Mouse (Mus musculus) liver, embryonic 11.5 days (tissue): ENCODE measurements around the gene Gjd3. TPM values are rescaled to one million over a fixed set of nuclear protein-coding genes. Genes with fewer than 3 reads are reported as not detected.
"Not testable (repeated sequence)": the region's sequence is repeated elsewhere in the genome, so short reads cannot be mapped to it uniquely, and the experiment has no call there.

Experiments
- ATAC-seq: fragments of 200-750 bp; cut with Nextera tagmentation; replicated peaks from 2 replicates; pipeline ENCODE4 v1.8.0; 2017; ENCODE audit warnings: moderate number of reproducible peaks, mild to moderate bottlenecking, moderate TSS enrichment, moderate library complexity; ENCODE audit not compliant: low FRiP score
- DNase-seq: peaks from one replicate; pipeline ENCODE4 v3.0.0-alpha.2; 2017; ENCODE audit warnings: low spot score
- H3K27ac ChIP-seq: fragments of 300-500 bp; sonication (generic); 2 replicates; pipeline ENCODE4 v1.5.1; 2014; ENCODE audit warnings: mild to moderate bottlenecking, low read depth, low read length, control low read depth
- H3K27me3 ChIP-seq: fragments of 300-500 bp; sonication (generic); replicated peaks from 2 replicates; pipeline ENCODE4 v1.6.1; 2014; ENCODE audit warnings: low read length, mixed read lengths; ENCODE audit not compliant: control insufficient read depth, insufficient read depth
- H3K36me3 ChIP-seq: fragments of 300-500 bp; sonication (generic); 2 replicates; pipeline ENCODE4 v1.6.1; 2014; ENCODE audit warnings: mild to moderate bottlenecking, low read length, moderate library complexity, mixed read lengths; ENCODE audit not compliant: control insufficient read depth, insufficient read depth
- H3K4me1 ChIP-seq: fragments of 300-500 bp; sonication (generic); replicated peaks from 2 replicates; pipeline ENCODE4 v1.6.1; 2014; ENCODE audit warnings: low read length, mixed read lengths; ENCODE audit not compliant: control insufficient read depth, insufficient read depth
- H3K4me2 ChIP-seq: fragments of 300-500 bp; sonication (generic); 2 replicates; pipeline ENCODE4 v1.6.1; 2014; ENCODE audit warnings: mild to moderate bottlenecking, control low read depth, moderate library complexity
- H3K4me3 ChIP-seq: fragments of 300-500 bp; sonication (generic); 2 replicates; pipeline ENCODE4 v1.5.1; 2014; ENCODE audit warnings: low read depth, low read length, control low read depth
- H3K9ac ChIP-seq: fragments of 300-500 bp; sonication (generic); 2 replicates; pipeline ENCODE4 v1.6.1; 2014; ENCODE audit warnings: low read depth, low read length, control low read depth
- H3K9me3 ChIP-seq: fragments of 300-500 bp; sonication (generic); 2 replicates; pipeline ENCODE4 v1.6.1; 2016; ENCODE audit warnings: low read length, inconsistent platforms, mixed read lengths; ENCODE audit not compliant: control insufficient read depth
- WGBS: fragments of 180-500 bp; shearing (Covaris S2); extraction: QIAGEN DNeasy Blood & Tissue Kit; methylation state at CpG from one replicate; pipeline ENCODE4 v1.1.7; 2014; 5-methylcytosine and 5-hydroxymethylcytosine counted together
- polyA plus RNA-seq: library from polyadenylated mRNA; unstranded; fragments of >200 nt; fragmentation: Nextera tagmentation; extraction: Ambion mirVana; gene quantifications from 2 replicates; pipeline ENCODE4 v1.2.1, GENCODE M21; 2014

Gene Gjd3
- polyA plus RNA-seq, 1 experiment from 2014 or later = 0.21 TPM

DNA sequence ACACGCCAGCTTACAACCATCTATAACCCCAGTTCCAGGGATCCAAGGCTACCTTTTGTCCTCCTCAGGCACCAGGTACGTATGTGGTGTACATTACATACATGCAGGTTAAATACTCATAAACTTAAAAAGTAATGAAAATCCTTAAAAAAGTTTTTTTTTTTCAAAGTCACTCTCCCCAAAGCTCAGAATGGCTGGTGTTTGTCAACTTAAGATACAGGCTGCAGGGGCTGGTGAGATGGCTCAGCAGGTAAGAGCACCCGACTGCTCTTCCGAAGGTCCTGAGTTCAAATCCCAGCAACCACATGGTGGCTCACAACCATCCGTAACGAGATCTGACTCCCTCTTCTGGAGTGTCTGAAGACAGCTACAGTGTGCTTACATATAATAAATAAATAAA, 5.4 kb upstream of the Gjd3 start:
- H3K27ac ChIP-seq, DNase-seq, H3K4me2 ChIP-seq, H3K9ac ChIP-seq, H3K4me1 ChIP-seq, H3K9me3 ChIP-seq, H3K4me3 ChIP-seq, ATAC-seq: not testable (repeated sequence)
- H3K27me3 ChIP-seq = peaks cover 13% of the 10 kb centered on the region
- peaks cover 25% of the 10 kb centered on the region for H3K36me3 ChIP-seq
- WGBS = 87% methylated on average over 5 of the region's 6 CpGs

DNA sequence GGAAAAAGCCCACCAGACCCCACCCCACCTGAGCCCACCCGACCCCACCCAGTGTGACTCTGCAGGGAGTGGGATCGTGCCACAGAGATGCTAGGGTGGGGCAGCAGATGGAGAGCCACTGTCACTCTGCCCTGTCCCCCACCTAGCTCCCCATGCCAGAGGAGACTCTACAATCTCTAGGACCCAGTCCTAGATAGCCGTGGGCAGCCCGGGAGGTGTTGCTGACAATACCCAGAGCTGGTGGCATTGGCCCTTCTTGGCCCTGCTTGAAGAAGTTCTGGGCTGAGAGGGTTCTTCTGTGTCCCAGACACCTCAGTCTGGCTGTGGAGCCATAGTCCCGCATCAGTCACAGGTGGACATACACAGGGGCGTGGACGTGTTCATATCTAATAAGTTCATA, 2.7 kb upstream of the Gjd3 start:
- WGBS = 82% methylated on average over 7 of the region's 7 CpGs
- H3K36me3 ChIP-seq = peaks cover 6% of the 10 kb centered on the region; the same call in 1 of the 2 replicates
- no peak overlapping the region for H3K4me3 ChIP-seq
- H3K4me2 ChIP-seq = no peak overlapping the region
- no peaks in the 10 kb centered on the region for H3K9me3 ChIP-seq
- no peak overlapping the region for H3K27ac ChIP-seq
- H3K9ac ChIP-seq = no peak overlapping the region
- ATAC-seq = no peak
- peaks cover 12% of the 10 kb centered on the region for H3K4me1 ChIP-seq
- DNase-seq = no peak
- peaks cover 39% of the 10 kb centered on the region for H3K27me3 ChIP-seq

DNA sequence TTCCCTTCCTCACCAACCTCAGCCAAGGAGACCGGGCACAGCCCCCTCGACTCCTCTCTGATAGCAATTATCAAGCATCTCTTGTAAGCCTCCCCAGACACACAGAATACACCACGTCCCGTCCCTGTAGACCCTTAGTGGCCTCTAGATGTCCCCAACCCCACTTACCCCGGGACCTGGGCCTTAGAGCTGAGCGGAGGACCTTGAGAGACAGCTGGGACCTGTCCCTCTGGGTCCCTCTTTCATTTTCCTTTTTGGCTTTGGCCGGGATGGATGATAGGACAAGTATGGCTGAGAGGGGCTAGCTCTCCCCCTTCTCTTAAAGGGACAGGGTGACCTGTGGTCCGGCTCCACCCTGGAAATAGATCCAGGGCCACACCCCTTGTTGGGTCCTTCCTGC, 735 bp upstream of the Gjd3 start:
- peaks cover 49% of the 10 kb centered on the region for H3K27me3 ChIP-seq
- H3K4me2 ChIP-seq = no peak overlapping the region
- H3K27ac ChIP-seq = no peak overlapping the region
- no peak overlapping the region for H3K4me3 ChIP-seq
- H3K36me3 ChIP-seq = no peaks in the 10 kb centered on the region
- WGBS = 42% methylated on average over 8 of the region's 8 CpGs
- H3K9me3 ChIP-seq = no peaks in the 10 kb centered on the region
- ATAC-seq = no peak
- H3K4me1 ChIP-seq = peaks cover 13% of the 10 kb centered on the region
- H3K9ac ChIP-seq = no peak overlapping the region
- DNase-seq = no peak

DNA sequence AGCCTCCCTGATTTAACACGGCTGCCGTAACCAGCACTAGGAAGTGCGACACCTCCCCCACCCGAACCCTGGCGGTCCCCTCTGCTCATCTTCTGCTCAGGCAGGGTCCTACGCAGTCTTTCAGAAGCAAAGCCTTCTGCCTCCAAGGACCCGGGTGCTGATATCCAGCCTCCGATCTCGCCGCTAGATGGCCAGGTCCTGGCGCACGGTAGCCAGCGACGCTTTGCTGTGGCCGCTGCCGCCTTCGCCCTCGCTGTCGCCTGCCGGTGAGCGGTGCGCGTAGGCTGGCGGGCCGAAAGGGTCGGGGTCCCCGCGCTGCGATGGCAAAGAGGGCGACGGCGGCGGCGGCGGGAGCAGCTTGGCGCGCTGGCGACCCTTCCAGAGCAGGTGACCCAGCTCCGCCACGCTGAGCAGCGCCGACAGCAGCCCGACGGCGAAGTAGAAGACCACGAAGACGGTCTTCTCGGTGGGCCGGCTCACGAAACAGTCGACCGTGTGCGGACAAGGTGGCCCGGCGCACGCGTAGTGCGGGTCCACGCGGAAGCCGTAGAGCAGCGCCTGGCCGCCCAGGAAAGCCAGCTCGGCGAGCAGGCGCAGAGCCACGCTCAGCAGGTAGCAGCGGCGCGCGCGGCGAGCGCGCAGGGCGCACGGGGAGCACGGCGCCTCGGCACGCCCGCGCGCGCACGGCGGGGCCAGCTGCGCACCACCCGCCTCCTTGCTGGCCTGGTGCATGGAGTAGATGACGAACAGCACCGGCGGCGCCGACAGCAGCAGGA, 631 bp downstream of the Gjd3 start:
- Histone ChIP-seq H3K4me1 (peaks cover 21% of the 10 kb centered on the region), H3K27ac (no peak overlapping the region)
- no peak; the same call in 1 of the 2 replicates for ATAC-seq

DNA sequence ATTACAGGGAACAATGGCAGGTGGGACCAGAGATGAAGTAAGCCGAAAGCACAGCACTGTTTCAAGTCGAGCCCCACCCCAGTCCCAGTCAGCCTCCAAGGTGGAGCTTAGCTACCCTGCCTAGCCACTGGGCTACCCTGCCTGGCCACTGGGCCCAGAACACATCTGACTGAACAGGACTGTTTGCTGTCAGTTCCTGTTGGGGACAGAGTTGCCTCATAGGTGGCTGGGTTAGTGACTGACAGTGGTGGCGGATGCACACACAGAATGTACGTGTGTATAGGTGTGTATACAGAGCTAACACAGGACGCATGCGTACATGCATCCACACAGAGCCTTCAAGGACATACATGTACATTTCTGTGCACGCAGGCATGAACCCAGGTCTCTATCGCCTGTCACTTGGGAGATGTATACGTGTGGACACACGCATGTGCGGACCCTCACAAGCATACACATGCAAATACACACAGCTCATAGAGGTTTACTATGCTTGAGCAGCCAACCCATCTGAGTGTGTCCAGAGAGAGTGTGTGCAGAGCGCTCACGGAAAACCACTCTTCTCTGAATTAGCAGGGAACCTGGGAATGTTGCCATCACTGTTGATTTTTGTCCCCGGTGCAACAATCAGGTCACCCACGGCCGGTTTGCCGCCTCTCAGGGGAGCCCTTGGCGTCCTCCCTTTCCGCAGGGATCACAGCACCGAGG, 1.4 kb downstream of the Gjd3 start:
- no peaks in the 10 kb centered on the region for H3K9me3 ChIP-seq
- H3K36me3 ChIP-seq = no peaks in the 10 kb centered on the region
- WGBS = 38% methylated on average over 20 of the region's 20 CpGs
- ATAC-seq (no peak), DNase-seq (no peak)
- peak overlapping the region; percentile 91 for H3K4me2 ChIP-seq
- peak overlapping the region; percentile 56 for H3K4me3 ChIP-seq
- H3K4me1 ChIP-seq = peaks cover 21% of the 10 kb centered on the region
- H3K27ac ChIP-seq = no peak overlapping the region
- 0 out of 2 replicates have a peak overlapping the region, but pooled peaks have one; percentile 43 for H3K9ac ChIP-seq
- H3K27me3 ChIP-seq = peaks cover 51% of the 10 kb centered on the region

More for the DNA sequence above, 631 bp downstream of the Gjd3 start:
- Histone ChIP-seq H3K36me3 (no peaks in the 10 kb centered on the region), H3K9me3 (no peaks in the 10 kb centered on the region), H3K4me2 (peak overlapping the region; percentile 91), H3K9ac (peak overlapping the region; percentile 43), H3K4me3 (peak overlapping the region; percentile 56), H3K27me3 (peaks cover 51% of the 10 kb centered on the region)
- peak; percentile 55 for DNase-seq
- WGBS = under 1% methylated on average over 94 of the region's 94 CpGs

DNA sequence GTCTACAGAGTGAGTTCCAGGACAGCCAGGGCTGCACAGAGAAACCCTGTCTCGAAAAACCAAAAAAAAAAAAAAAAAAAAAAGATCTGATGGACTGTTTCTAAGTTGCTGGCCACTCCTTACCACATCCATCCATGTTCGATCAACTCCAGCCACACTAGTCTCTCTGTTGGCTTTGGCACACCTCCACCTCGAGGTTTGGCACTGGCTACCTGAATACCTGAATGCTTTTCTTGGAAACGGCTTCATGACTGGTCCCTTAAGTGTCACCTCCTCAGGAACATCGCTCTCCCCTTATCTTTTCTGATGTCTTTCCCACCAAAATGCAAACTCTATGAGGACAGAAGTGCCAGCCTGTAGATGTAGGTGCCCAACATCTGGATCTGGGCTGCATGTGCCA, 3.5 kb downstream of the Gjd3 start:
- WGBS = 78% methylated on average over 4 of the region's 5 CpGs
- no peaks in the 10 kb centered on the region for H3K36me3 ChIP-seq
- H3K4me2 ChIP-seq = no peak overlapping the region
- peaks cover 21% of the 10 kb centered on the region for H3K4me1 ChIP-seq
- no peak overlapping the region for H3K9ac ChIP-seq
- no peaks in the 10 kb centered on the region for H3K9me3 ChIP-seq
- H3K27ac ChIP-seq = no peak overlapping the region
- no peak for ATAC-seq
- no peak overlapping the region for H3K4me3 ChIP-seq
- no peak for DNase-seq
- peaks cover 49% of the 10 kb centered on the region for H3K27me3 ChIP-seq

DNA sequence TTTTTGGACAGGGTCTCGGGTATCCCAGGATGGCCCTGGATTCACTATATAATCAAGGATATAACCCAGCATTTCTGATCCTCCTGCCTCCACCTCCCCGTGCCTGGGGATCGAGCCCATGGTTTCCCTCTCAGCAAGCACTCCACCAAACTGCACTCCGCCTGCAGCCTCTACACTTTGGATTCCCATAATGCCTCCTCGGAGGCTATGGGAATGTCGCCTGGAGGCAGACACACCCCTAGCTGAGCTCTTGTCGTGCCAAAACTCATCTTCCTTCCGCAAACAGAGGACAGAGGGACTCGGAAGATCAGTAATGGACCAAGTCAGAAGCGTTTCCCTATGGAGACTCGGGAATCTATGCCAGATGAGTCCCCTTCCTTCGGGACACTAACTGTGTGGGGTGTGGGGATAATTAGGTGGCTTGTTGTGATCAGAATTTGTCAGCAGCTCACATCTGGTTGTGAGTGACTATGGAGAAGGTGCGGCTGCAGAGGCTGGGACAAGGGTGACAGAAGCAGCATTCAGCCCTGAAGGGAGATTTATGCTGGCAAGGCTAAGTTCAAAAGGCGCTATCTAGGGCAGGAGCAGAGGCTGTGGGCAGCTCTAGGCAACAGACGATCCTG, 4.2 kb downstream of the Gjd3 start:
- peaks cover 42% of the 10 kb centered on the region for H3K27me3 ChIP-seq
- 64% methylated on average over 15 of the region's 15 CpGs for WGBS
- peaks cover 21% of the 10 kb centered on the region for H3K4me1 ChIP-seq
- no peaks in the 10 kb centered on the region for H3K36me3 ChIP-seq
- no peak overlapping the region for H3K9ac ChIP-seq
- H3K4me2 ChIP-seq = no peak overlapping the region
- H3K9me3 ChIP-seq = no peaks in the 10 kb centered on the region
- no peak overlapping the region for H3K27ac ChIP-seq
- ATAC-seq (no peak), DNase-seq (no peak)
- no peak overlapping the region for H3K4me3 ChIP-seq

DNA sequence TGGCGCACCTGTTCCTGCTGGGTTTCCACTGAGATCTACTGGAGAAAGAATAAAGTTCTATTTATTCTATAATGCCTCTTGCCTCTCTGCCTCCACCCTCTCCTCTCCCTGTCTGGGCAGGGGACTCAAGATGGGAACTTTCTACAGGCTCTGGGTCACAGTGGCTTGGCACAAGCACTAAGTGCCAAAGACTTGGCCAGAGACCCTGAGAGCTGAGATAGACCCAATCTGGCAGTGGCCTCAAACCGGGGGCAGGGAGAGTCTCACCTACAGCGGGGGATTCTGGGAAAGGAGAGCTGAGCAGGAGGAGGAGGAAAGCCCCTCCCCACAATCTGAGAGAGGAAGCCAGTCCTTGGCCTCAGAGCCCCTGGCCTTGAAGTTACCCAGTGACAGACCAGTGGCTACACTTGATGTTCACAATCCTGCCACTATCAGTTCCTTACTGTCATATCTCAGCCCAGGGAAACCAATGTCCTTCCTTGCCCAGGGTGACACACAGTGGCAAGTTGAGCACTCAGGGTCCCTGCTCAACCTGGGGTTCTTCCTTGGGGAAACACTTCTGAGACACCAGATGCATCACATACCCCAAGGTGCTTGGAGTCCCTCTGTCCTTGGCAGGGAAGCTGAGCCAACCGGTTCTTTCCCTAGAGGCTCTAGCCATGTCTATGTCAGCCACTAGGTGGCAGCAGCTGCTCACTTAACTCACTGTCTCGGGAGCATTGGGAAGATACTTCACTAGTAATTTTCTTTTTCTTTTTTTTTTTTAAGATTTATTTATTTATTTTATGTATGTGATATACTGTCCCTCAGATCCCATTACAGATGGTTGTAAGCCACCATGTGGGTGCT, 7.7 kb downstream of the Gjd3 start:
- ATAC-seq (no peak), DNase-seq (peak; percentile 51)
- H3K27me3 ChIP-seq = peaks cover 11% of the 10 kb centered on the region
- no peak overlapping the region for H3K27ac ChIP-seq
- H3K9ac ChIP-seq = no peak overlapping the region
- 42% methylated on average over 5 of the region's 5 CpGs for whole genome bisulfite sequencing
- H3K4me3 ChIP-seq = no peak overlapping the region
- no peak overlapping the region for H3K4me2 ChIP-seq
- H3K36me3 ChIP-seq = peaks cover 8% of the 10 kb centered on the region; the same call in 1 of the 2 replicates
- peaks cover 16% of the 10 kb centered on the region for H3K4me1 ChIP-seq
- H3K9me3 ChIP-seq = no peaks in the 10 kb centered on the region
